Mouse (Mus musculus) heart, adult 2 months (tissue): ENCODE data around the gene Galntl6. TPM values are rescaled to one million over a fixed set of nuclear protein-coding genes. Genes with fewer than 3 reads are reported as not detected.

Experiments used
- DNase-seq, 2 experiments: peaks; one replicate each; pipeline ENCODE4 v3.0.0; 2021
- H3K27ac ChIP-seq: fragments of 200-600 bp; 2 replicates; pipeline ENCODE4 v1.8.1; 2022
- H3K27me3 ChIP-seq: fragments of 200-500 bp; 2 replicates; pipeline ENCODE4 v1.6.1; 2012; ENCODE audit warnings: mild to moderate bottlenecking, low read length, inconsistent platforms, mixed read lengths; ENCODE audit not compliant: control insufficient read depth, insufficient read depth
- H3K36me3 ChIP-seq: fragments of 200-500 bp; 2 replicates; pipeline ENCODE4 v1.6.1; 2012; ENCODE audit warnings: low read length, inconsistent platforms; ENCODE audit not compliant: control insufficient read depth, insufficient read depth
- H3K4me1 ChIP-seq: fragments of 200-500 bp; 2 replicates; pipeline ENCODE4 v1.6.1; 2011; ENCODE audit warnings: low read length; ENCODE audit not compliant: control insufficient read depth, insufficient read depth
- H3K4me3 ChIP-seq: fragments of 200-600 bp; 2 replicates; pipeline ENCODE4 v1.8.1; 2022
- H3K79me2 ChIP-seq: fragments of 200-500 bp; replicated peaks from 2 replicates; pipeline ENCODE4 v1.6.1; 2012; ENCODE audit warnings: mild to moderate bottlenecking, inconsistent platforms, low read length, moderate library complexity, mixed read lengths; ENCODE audit not compliant: control insufficient read depth, insufficient read depth
- H3K9ac ChIP-seq: fragments of 200-500 bp; 2 replicates; pipeline ENCODE4 v1.6.1; 2012; ENCODE audit warnings: low read depth, mild to moderate bottlenecking, control low read depth, inconsistent platforms, low read length, mixed read lengths
- CTCF ChIP-seq: fragments of 200-600 bp; IDR thresholded peaks from 2 replicates; pipeline ENCODE4 v1.8.1; 2022; ENCODE audit warnings: antibody characterized with exemption, mild to moderate bottlenecking, moderate library complexity
- EP300 ChIP-seq: fragments of 200-500 bp; IDR thresholded peaks from 2 replicates; pipeline ENCODE4 v1.6.1; 2011; ENCODE audit warnings: low read depth, low read length, control low read depth; ENCODE audit not compliant: insufficient read depth
- POLR2A ChIP-seq: fragments of 200-500 bp; IDR thresholded peaks from 2 replicates; pipeline ENCODE4 v1.6.1; 2011; ENCODE audit warnings: mild to moderate bottlenecking, low read depth, low read length, control low read depth; ENCODE audit not compliant: insufficient read depth
- WGBS: fragments of 180-500 bp; shearing (Covaris S2); methylation state at CpG from one replicate; pipeline ENCODE4 v1.1.7; 2018; 5-methylcytosine and 5-hydroxymethylcytosine counted together
- intact Hi-C: fragments of 180-260 bp; cut with DNase I; formaldehyde crosslinking; loops from one replicate; pipeline ENCODE4 v1.15.1; 2025
- polyA plus RNA-seq: library from polyadenylated mRNA; depleted of rRNA; stranded (reverse); fragments of >200 nt; gene quantifications from 2 replicates; pipeline ENCODE4 v1.2.3, GENCODE M21; 2012
- total RNA-seq, 2 experiments: library from RNA; stranded (reverse); gene quantifications; 2 replicates each; pipeline ENCODE4 v1.2.3; 2021

The Galntl6 gene
- total and polyA plus RNA-seq, 3 experiments = not detected

- Histone ChIP-seq H3K79me2 (no peaks in the 10 kb centered on the region), H3K4me3 (no peak overlapping the region), H3K27ac (no peak overlapping the region), H3K4me1 (no peaks in the 10 kb centered on the region), H3K9ac (no peak overlapping the region), H3K36me3 (no peaks in the 10 kb centered on the region), H3K27me3 (no peaks in the 10 kb centered on the region)
- WGBS = 67% methylated on average over 3 of the region's 3 CpGs
- intact Hi-C loops = no loop called here
- TF ChIP-seq CTCF = no peak
- TF ChIP-seq EP300 = no peak
- TF ChIP-seq POLR2A = no peak
- DNase-seq = no peak
Measured at GRCm38 (mm10) chr8:58032271-58032670, 880.2 kb downstream of the Galntl6 start.

GRCm38 (mm10) chr8:58025558-58025957, 886.9 kb downstream of the Galntl6 start:
- Histone ChIP-seq H3K27me3 (no peaks in the 10 kb centered on the region), H3K4me1 (no peaks in the 10 kb centered on the region), H3K27ac (no peak overlapping the region), H3K79me2 (no peaks in the 10 kb centered on the region), H3K9ac (no peak overlapping the region), H3K36me3 (no peaks in the 10 kb centered on the region), H3K4me3 (no peak overlapping the region)
- TF ChIP-seq POLR2A (no peak), EP300 (no peak), CTCF (no peak)
- no peak for DNase-seq
- intact Hi-C loops = no loop called here
- WGBS = 68% methylated on average over 4 of the region's 4 CpGs

GRCm38 (mm10) chr8:58025094-58025493, 887.3 kb downstream of the Galntl6 start:
- intact Hi-C loops = no loop called here
- DNase-seq = no peak
- TF ChIP-seq CTCF (no peak), EP300 (no peak), POLR2A (no peak)
- Histone ChIP-seq H3K36me3 (no peaks in the 10 kb centered on the region), H3K27me3 (no peaks in the 10 kb centered on the region), H3K4me3 (no peak overlapping the region), H3K4me1 (no peaks in the 10 kb centered on the region), H3K9ac (no peak overlapping the region), H3K79me2 (no peaks in the 10 kb centered on the region), H3K27ac (no peak overlapping the region)
- 71% methylated on average over 1 of the region's 1 CpGs for WGBS

GRCm38 (mm10) chr8:58023426-58024176, 888.8 kb downstream of the Galntl6 start:
- H3K4me3 ChIP-seq = no peak overlapping the region
- WGBS = 55% methylated on average over 2 of the region's 2 CpGs
- no peaks in the 10 kb centered on the region for H3K36me3 ChIP-seq
- no peak for DNase-seq
- H3K9ac ChIP-seq = no peak overlapping the region
- no peaks in the 10 kb centered on the region for H3K79me2 ChIP-seq
- H3K4me1 ChIP-seq = no peaks in the 10 kb centered on the region
- intact Hi-C loops = no loop called here
- H3K27ac ChIP-seq = no peak overlapping the region
- TF ChIP-seq CTCF = no peak
- no peak for TF ChIP-seq POLR2A
- no peak for TF ChIP-seq EP300
- H3K27me3 ChIP-seq = no peaks in the 10 kb centered on the region

GRCm38 (mm10) chr8:57989428-57990171, 922.8 kb downstream of the Galntl6 start:
- intact Hi-C loops = no loop called here
- DNase-seq = no peak
- Histone ChIP-seq H3K4me3 (no peak overlapping the region), H3K27me3 (no peaks in the 10 kb centered on the region), H3K9ac (no peak overlapping the region), H3K4me1 (no peaks in the 10 kb centered on the region), H3K79me2 (no peaks in the 10 kb centered on the region), H3K27ac (no peak overlapping the region), H3K36me3 (no peaks in the 10 kb centered on the region)
- 64% methylated on average over 1 of the region's 1 CpGs for WGBS
- TF ChIP-seq CTCF = no peak
- no peak for TF ChIP-seq EP300
- TF ChIP-seq POLR2A = no peak

GRCm38 (mm10) chr8:57977372-57977771, 935.1 kb downstream of the Galntl6 start:
- H3K79me2 ChIP-seq = no peaks in the 10 kb centered on the region
- no peaks in the 10 kb centered on the region for H3K36me3 ChIP-seq
- TF ChIP-seq CTCF (no peak), POLR2A (no peak), EP300 (no peak)
- intact Hi-C loops = no loop called here
- H3K27ac ChIP-seq = no peak overlapping the region
- no peak overlapping the region for H3K4me3 ChIP-seq
- DNase-seq = no peak
- no peaks in the 10 kb centered on the region for H3K27me3 ChIP-seq
- H3K4me1 ChIP-seq = no peaks in the 10 kb centered on the region
- H3K9ac ChIP-seq = no peak overlapping the region
- WGBS = 79% methylated on average over 4 of the region's 4 CpGs
